In genomic region chr15:4816752-4817493, GRCm38 (mm10) we compare ENCODE assay signal across 12 mouse cellular contexts.
DNase-seq lines count a peak whose midpoint lies in the region; TF ChIP-seq lines count a peak whose summit lies in the region.
"Had no signal": no experiment of that assay in that cellular context is flagged by ENCODE, and none has a peak within 500 bp of the region (broad histone marks: within the 10 kb centered on the region; RNA-seq: fewer than 3 reads in every experiment).

No protein-coding gene starts in this region.

- TF ChIP-seq CTCF in bone marrow, adult 2 months (IDR thresholded peaks at IDR 0.05; ENCODE audit: control insufficient read depth, insufficient read depth, low read length): no peak
- TF ChIP-seq CTCF in small intestine, adult 2 months (IDR thresholded peaks at IDR 0.05; ENCODE audit: extremely low read depth, insufficient read length, insufficient replicate concordance, low read depth, low read length): no peak

- no peak for TF ChIP-seq POLR2A in bone marrow, adult 2 months (IDR thresholded peaks at IDR 0.05; ENCODE audit: borderline replicate concordance, control insufficient read depth, low read depth, low read length)
- no peak for TF ChIP-seq POLR2A in small intestine, adult 2 months (IDR thresholded peaks at IDR 0.05; ENCODE audit: low read depth, low read length)

- no peaks in the 10 kb centered on the region for H3K9me3 ChIP-seq in heart, embryonic 10.5 days
- H3K9me3 ChIP-seq: midbrain, embryonic 13.5 days had no signal

- peak; percentile 67 to 78 for DNase-seq in heart, adult 9 months (ENCODE audit: low spot score in 2 of 2)
- DNase-seq in heart, embryonic 10.5 days (ENCODE audit: low spot score): no peak
- peak; percentile 48 for DNase-seq in kidney, postnatal 10 days
- DNase-seq in right cerebral cortex, adult 2 months (ENCODE audit: low spot score in 2 of 2): no peak
- no peak for DNase-seq in MN1 (ENCODE audit: low spot score)
- no peak for DNase-seq in cerebellum, postnatal 36 days
- DNase-seq: adrenal gland, postnatal 36 days; right cerebral cortex, postnatal 4 days had no signal

- H3K4me3 ChIP-seq in heart, embryonic 10.5 days: no peak overlapping the region
- peak overlapping the region; percentile 63 for H3K4me3 ChIP-seq in bone marrow, adult 2 months (replicated peaks; ENCODE audit: control insufficient read depth, low read depth, low read length)
- H3K4me3 ChIP-seq in small intestine, adult 2 months (ENCODE audit: low read depth, low read length): peak overlapping the region; percentile 27
- H3K4me3 ChIP-seq: layer of hippocampus, adult 2 months; midbrain, embryonic 13.5 days had no signal

- H3K27me3 ChIP-seq in heart, embryonic 10.5 days (ENCODE audit: insufficient read depth, poor library complexity, severe bottlenecking): no peaks in the 10 kb centered on the region
- H3K27me3 ChIP-seq in small intestine, adult 2 months (ENCODE audit: control insufficient read depth, insufficient read depth, low read length): no peaks in the 10 kb centered on the region
- H3K27me3 ChIP-seq: midbrain, embryonic 13.5 days had no signal

- H3K4me1 ChIP-seq in heart, embryonic 10.5 days: no peaks in the 10 kb centered on the region
- H3K4me1 ChIP-seq in bone marrow, adult 2 months (ENCODE audit: control insufficient read depth, insufficient read depth, low read length): no peaks in the 10 kb centered on the region
- no peaks in the 10 kb centered on the region for H3K4me1 ChIP-seq in small intestine, adult 2 months (ENCODE audit: control insufficient read depth, insufficient read depth, insufficient read length, low read length)
- H3K4me1 ChIP-seq: midbrain, embryonic 13.5 days had no signal

- no peak overlapping the region for H3K27ac ChIP-seq in heart, embryonic 10.5 days
- H3K27ac ChIP-seq in bone marrow, adult 2 months (ENCODE audit: control insufficient read depth, insufficient read depth, low read depth, low read length, poor library complexity): no peak overlapping the region
- H3K27ac ChIP-seq in small intestine, adult 2 months (ENCODE audit: insufficient read depth, low read depth, low read length): peak overlapping the region; percentile 62
- H3K27ac ChIP-seq: layer of hippocampus, adult 2 months; midbrain, embryonic 13.5 days had no signal

- 81% methylated on average over 10 of the region's 10 CpGs for WGBS in heart, embryonic 10.5 days
- 22% methylated on average over 10 of the region's 10 CpGs for WGBS in bone marrow, adult 2 months
- WGBS in small intestine, adult 2 months: 71% methylated on average over 10 of the region's 10 CpGs

- H3K36me3 ChIP-seq in heart, embryonic 10.5 days: no peaks in the 10 kb centered on the region
- no peaks in the 10 kb centered on the region for H3K36me3 ChIP-seq in small intestine, adult 2 months (ENCODE audit: control insufficient read depth, insufficient read depth, low read length)
- H3K36me3 ChIP-seq: midbrain, embryonic 13.5 days had no signal

Comparison
In these comparisons a context has a peak if more than half of its experiments do, and no peak if none do; other contexts are left out.
1. DNase-seq: peak in heart, adult 9 months (2 of 2) and kidney, postnatal 10 days (single experiment); none in heart, embryonic 10.5 days (single experiment), right cerebral cortex, adult 2 months (0 of 2), MN1 (single experiment) and cerebellum, postnatal 36 days (0 of 2).